Mouse (Mus musculus) hindbrain, embryonic 16.5 days (tissue): ENCODE data around the gene Dgki. TPM values are rescaled to one million over a fixed set of nuclear protein-coding genes. Genes with fewer than 3 reads are reported as not detected.

ENCODE experiments used
- ATAC-seq: fragments of 200-750 bp; cut with Nextera tagmentation; 2 replicates; pipeline ENCODE4 v1.8.0; 2017; ENCODE audit warnings: moderate TSS enrichment, moderate library complexity
- H3K27ac ChIP-seq: fragments of 300-500 bp; sonication (generic); 2 replicates; pipeline ENCODE4 v1.5.1; 2014; ENCODE audit warnings: low read depth, mild to moderate bottlenecking, control low read depth, low read length, moderate library complexity
- H3K27me3 ChIP-seq: fragments of 300-500 bp; sonication (generic); replicated peaks from 2 replicates; pipeline ENCODE4 v1.6.1; 2014; ENCODE audit warnings: low read length; ENCODE audit not compliant: control insufficient read depth, insufficient read depth
- H3K36me3 ChIP-seq: fragments of 300-500 bp; sonication (generic); 2 replicates; pipeline ENCODE4 v1.6.1; 2014; ENCODE audit warnings: mild to moderate bottlenecking, low read length, moderate library complexity, mixed read lengths; ENCODE audit not compliant: control insufficient read depth, insufficient read depth
- H3K4me1 ChIP-seq: fragments of 300-500 bp; sonication (generic); 2 replicates; pipeline ENCODE4 v1.6.1; 2014; ENCODE audit warnings: low read depth, low read length; ENCODE audit not compliant: control insufficient read depth, insufficient read depth
- H3K4me2 ChIP-seq: fragments of 300-500 bp; sonication (generic); 2 replicates; pipeline ENCODE4 v1.6.1; 2014; ENCODE audit warnings: mild to moderate bottlenecking, low read length, control low read depth, moderate library complexity
- H3K4me3 ChIP-seq: fragments of 300-500 bp; sonication (generic); 2 replicates; pipeline ENCODE4 v1.5.1; 2014; ENCODE audit warnings: mild to moderate bottlenecking, low read length, control low read depth, moderate library complexity
- H3K9ac ChIP-seq: fragments of 300-500 bp; sonication (generic); 2 replicates; pipeline ENCODE4 v1.6.1; 2014; ENCODE audit warnings: low read depth, mild to moderate bottlenecking, control low read depth, low read length, moderate library complexity
- H3K9me3 ChIP-seq: fragments of 300-500 bp; sonication (generic); 2 replicates; pipeline ENCODE4 v1.6.1; 2014; ENCODE audit warnings: mild to moderate bottlenecking, low read length, moderate library complexity; ENCODE audit not compliant: control insufficient read depth
- WGBS: fragments of 180-500 bp; shearing (Covaris S2); extraction: QIAGEN DNeasy Blood & Tissue Kit; methylation state at CpG from one replicate; pipeline ENCODE4 v1.1.7; 2014; 5-methylcytosine and 5-hydroxymethylcytosine counted together
- polyA plus RNA-seq: library from polyadenylated mRNA; unstranded; fragments of >200 nt; fragmentation: Nextera tagmentation; extraction: Ambion mirVana; gene quantifications from 2 replicates; pipeline ENCODE4 v1.2.1, GENCODE M21; 2015

Gene Dgki
- polyA plus RNA-seq, 1 experiment from 2014 or later = 6.0 TPM

DNA sequence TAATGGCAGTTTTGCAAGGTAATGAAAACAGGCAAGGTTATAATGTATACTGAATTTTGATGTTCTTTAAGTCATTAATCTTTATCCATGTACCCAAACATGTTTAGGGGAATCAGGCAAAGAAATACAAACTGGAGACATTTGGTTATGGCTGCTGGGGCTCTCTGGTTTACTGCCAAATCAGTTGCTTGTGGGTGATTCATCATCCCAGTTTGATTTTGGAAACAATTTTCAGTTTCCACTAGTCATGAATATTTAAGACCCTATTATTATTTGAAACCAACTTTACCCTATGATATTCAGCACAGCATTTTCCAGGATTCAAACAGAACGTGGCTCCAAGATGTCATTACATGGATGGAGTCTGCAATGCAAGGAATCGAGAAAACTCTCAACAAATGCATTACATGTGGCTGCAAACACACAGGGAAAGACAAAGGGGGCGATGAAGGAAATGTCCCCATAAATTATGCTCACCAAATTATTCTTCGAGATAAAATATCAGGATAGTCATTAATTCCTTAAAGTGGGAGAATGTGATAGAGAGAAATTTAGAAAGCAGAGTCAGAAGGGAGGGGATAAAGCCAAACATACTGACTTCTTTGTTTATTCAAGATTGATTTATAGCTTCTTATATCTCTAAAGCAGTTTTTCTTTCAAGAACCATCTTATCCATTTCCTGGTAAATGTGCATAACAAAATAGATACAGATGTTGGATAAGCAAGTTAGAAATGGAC is 481.5 kb downstream of the Dgki start:
- peaks cover 2% of the 10 kb centered on the region for H3K4me1 ChIP-seq
- no peaks in the 10 kb centered on the region for H3K27me3 ChIP-seq
- H3K4me2 ChIP-seq = no peak overlapping the region
- no peak overlapping the region for H3K4me3 ChIP-seq
- peak overlapping the region; percentile 67 for H3K27ac ChIP-seq
- no peaks in the 10 kb centered on the region for H3K36me3 ChIP-seq
- WGBS = 43% methylated on average over 4 of the region's 4 CpGs
- ATAC-seq = no peak
- H3K9ac ChIP-seq = no peak overlapping the region
- H3K9me3 ChIP-seq = no peaks in the 10 kb centered on the region

DNA sequence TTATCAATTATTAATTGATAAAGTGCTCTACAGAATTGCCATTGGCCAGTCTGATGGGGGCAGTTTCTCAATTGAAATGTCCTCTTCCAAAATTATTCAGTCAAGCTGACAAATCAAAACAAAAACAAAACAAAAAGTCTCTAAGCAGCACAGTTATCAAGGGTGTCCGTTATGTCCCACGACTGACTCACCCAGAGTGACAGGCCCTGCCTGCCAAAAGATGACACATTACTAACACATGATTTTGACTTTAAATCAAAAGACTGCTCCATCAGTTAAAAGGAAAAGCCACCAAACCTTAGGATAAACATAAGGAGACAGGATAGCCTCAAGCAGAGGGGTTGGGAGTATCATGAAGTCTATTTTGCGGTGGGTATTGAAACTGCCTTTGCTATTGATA is 483.3 kb downstream of the Dgki start:
- no peak overlapping the region for H3K4me2 ChIP-seq
- H3K36me3 ChIP-seq = no peaks in the 10 kb centered on the region
- no peak for ATAC-seq
- no peak overlapping the region for H3K27ac ChIP-seq
- H3K9ac ChIP-seq = no peak overlapping the region
- H3K27me3 ChIP-seq = no peaks in the 10 kb centered on the region
- H3K4me3 ChIP-seq = no peak overlapping the region
- no peaks in the 10 kb centered on the region for H3K9me3 ChIP-seq
- H3K4me1 ChIP-seq = peaks cover 2% of the 10 kb centered on the region
- 90% methylated on average over 3 of the region's 3 CpGs for WGBS

DNA sequence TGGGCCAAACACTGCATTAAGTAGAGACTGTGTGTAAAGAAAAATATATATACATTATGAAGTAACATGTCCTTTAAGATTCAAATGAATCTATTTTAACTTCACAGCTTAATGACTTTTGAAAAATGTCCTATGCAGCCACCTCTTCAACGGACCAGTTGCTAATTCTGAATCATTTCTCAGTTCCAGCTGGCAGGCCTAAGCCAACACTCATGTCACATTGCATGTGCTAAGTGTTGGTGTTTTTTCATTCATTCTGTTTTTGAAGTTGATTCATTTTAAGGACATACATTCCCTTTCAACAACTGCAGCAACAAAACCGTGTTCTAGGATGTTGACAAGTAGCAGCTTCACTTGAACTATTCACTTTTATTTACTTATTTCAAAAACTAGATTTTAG is 484.0 kb downstream of the Dgki start:
- Histone ChIP-seq H3K27ac (no peak overlapping the region), H3K9me3 (no peaks in the 10 kb centered on the region), H3K4me1 (peaks cover 3% of the 10 kb centered on the region), H3K4me2 (no peak overlapping the region), H3K4me3 (no peak overlapping the region), H3K27me3 (no peaks in the 10 kb centered on the region), H3K9ac (no peak overlapping the region), H3K36me3 (no peaks in the 10 kb centered on the region)
- 82% methylated on average over 2 of the region's 2 CpGs for WGBS
- no peak for ATAC-seq

DNA sequence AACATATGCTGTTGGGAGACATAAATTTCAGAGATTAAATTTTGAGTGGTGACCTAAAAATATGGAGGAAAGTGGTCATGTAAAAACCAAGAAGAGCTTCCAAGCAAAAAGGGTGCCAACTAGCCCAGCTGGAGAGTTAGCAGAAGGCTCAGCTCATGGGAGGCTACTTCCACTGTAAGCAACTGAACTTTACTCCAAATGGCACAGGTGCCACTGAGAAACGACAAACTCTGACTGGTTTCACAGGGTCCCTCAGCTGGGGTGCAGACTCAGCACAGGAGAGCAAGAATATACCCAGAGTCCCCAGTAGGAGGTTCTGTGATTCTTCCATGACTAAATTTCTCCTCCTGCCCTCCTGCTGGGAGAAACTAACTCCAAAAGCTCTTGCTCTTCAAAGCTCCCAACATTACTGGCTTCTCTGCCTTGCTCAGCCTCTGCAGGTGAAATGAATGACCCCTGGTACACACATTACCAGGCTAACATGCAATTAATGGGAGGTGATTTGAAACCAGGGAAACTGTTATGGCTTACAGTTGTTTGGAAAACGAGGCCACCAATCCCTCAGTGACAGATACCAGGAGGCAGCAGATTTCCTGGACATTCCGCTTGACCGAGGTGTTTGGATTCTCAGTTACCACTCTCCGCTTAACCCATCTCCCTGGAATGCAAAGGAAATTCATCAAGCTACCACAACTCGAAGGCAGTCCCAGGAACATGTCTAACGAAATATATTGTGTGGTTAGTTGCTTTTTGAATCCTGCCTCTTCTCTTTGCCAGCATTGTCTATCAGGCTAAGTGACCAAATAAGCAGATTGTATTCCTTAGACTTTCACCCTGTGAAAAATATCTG is 487.1 kb downstream of the Dgki start:
- Histone ChIP-seq H3K27ac (no peak overlapping the region), H3K9ac (no peak overlapping the region), H3K4me3 (no peak overlapping the region), H3K4me2 (no peak overlapping the region), H3K36me3 (no peaks in the 10 kb centered on the region), H3K9me3 (no peaks in the 10 kb centered on the region), H3K27me3 (no peaks in the 10 kb centered on the region), H3K4me1 (peaks cover 11% of the 10 kb centered on the region)
- 71% methylated on average over 7 of the region's 7 CpGs for WGBS
- ATAC-seq = no peak

DNA sequence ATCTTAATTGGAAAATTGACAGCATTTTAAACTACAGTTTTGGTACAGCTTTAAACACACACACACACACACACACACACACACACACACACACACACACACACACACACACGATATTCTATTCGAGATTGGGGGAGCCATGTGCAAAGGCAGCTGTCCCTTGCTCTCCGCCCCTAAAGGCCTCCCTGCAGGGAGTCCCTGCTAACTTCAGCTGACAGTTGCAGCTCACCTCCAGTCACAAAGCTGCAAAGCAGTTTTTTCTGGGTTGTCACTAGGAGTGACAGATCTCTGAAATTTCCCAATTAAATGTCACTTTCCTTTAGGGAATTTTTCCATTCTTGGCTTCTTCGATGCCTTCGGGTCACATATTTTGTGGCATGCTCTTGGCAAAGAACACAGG is 489.5 kb downstream of the Dgki start:
- H3K36me3 ChIP-seq = peaks cover 5% of the 10 kb centered on the region
- WGBS = 5% methylated on average over 5 of the region's 5 CpGs
- ATAC-seq = peak; percentile 20

DNA sequence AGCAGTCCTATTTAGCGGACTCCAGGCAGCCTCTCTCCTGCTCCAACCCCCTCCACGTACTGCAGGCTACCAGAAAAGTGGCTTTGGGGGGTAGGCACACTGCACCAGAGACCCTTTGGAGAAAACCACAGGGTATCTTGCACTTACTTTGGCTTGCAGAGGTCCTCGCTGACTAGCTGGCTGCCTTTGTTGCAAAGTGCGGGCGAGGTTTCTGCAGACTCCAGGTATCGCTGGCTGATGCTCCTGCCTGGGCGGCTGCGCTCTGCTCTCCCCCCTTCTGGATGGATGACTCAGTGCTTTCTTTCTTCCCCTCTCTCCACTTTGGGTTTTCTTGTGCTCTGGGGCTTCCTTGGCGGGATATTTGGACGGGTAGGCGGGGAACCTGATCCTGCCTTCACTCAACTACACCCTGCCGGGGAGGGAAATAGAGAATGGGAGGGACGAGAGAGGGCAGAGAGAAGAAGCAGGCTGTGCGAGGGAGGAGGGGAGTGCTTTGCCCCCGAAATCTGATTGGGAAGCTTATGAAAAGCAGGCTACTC is 490.2 kb downstream of the Dgki start, which contains the start of gene Ptn:
Gene Ptn (minus strand): TSS at position 474 of the 539 bp plus-strand sequence.
- WGBS = under 1% methylated on average over 15 of the region's 15 CpGs
- Histone ChIP-seq H3K27ac (peak within 1 kb of the TSS; percentile 89), H3K27me3 (no peaks in the 10 kb centered on the region), H3K4me1 (peaks cover 13% of the 10 kb centered on the region), H3K4me2 (peak within 1 kb of the TSS; percentile 70), H3K36me3 (peaks cover 5% of the 10 kb centered on the region), H3K4me3 (peak within 1 kb of the TSS; percentile 69), H3K9ac (peak within 1 kb of the TSS; percentile 82), H3K9me3 (no peaks in the 10 kb centered on the region)
- ATAC-seq = peak; percentile 92

More for the DNA sequence above, 489.5 kb downstream of the Dgki start:
- Histone ChIP-seq H3K4me1 (peaks cover 13% of the 10 kb centered on the region), H3K27me3 (no peaks in the 10 kb centered on the region), H3K4me3 (peak overlapping the region; percentile 69), H3K27ac (peak overlapping the region; percentile 89), H3K9me3 (no peaks in the 10 kb centered on the region), H3K4me2 (peak overlapping the region; percentile 70), H3K9ac (peak overlapping the region; percentile 82)

DNA sequence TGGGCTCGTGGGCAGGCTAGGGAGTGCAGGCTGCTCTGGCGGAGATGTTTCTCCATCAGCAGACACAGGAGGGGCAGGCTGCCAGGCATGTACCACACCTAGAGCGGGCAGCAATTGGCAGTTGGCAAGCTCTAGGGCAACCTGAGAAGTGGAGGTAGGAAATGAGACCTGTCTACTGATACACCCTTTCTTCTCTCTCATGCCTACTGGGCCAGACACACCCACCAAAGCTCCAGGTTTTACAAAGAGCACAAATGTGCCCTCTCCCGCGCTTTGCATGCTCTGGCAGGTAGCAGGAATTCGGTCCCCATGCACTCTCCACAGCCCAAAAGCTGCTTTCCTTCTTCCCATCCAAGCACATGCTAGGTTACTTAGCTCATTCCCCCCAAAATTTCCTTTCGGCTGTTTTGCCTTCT is 490.7 kb downstream of the Dgki start:
- Histone ChIP-seq H3K9ac (peak overlapping the region; percentile 82), H3K4me1 (peaks cover 13% of the 10 kb centered on the region), H3K36me3 (peaks cover 5% of the 10 kb centered on the region), H3K27ac (peak overlapping the region; percentile 89), H3K4me2 (peak overlapping the region; percentile 70), H3K9me3 (no peaks in the 10 kb centered on the region), H3K4me3 (peak overlapping the region; percentile 69), H3K27me3 (no peaks in the 10 kb centered on the region)
- ATAC-seq = peak; percentile 63
- 5% methylated on average over 7 of the region's 7 CpGs for WGBS

DNA sequence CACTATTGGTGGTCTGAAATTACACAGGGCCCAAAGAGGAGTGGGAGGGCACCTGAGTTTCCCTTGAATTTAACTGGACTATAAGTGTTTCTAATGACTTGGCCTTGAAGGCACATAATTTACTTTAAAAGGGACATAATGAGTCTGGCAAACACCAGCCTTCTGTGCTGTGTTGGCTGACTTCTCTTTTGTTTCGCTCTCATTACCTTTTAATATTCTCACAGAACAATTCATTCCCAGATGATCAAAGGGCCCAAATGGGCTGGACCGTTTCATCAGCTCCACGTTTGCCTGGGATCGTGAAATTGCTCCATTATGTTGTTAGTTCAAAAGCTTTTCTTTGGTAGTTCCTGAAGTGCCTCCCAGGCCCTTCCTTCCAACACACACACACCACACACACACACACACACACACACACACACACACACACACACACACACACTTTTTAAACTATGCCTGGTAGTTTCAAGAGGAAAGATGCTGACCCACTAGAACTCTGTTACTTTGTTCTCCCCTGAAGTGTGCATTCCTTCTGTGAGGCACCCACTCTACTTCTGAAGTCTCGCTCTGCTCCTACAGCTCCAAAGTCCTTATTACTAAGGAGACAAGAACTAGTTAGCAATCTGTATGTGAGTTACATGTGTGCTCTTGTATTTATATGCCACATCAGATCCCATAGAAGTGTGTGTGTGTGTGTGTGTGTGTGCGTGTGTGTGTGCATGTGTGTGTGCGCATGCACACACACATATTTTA is 491.5 kb downstream of the Dgki start:
- Histone ChIP-seq H3K27me3 (no peaks in the 10 kb centered on the region), H3K4me1 (peaks cover 13% of the 10 kb centered on the region), H3K9ac (peak overlapping the region; percentile 82), H3K4me3 (peak overlapping the region; percentile 69), H3K4me2 (peak overlapping the region; percentile 70), H3K9me3 (no peaks in the 10 kb centered on the region), H3K36me3 (peaks cover 5% of the 10 kb centered on the region), H3K27ac (peak overlapping the region; percentile 89)
- ATAC-seq = no peak
- WGBS = 14% methylated on average over 7 of the region's 7 CpGs
